Mouse (Mus musculus) midbrain, embryonic 10.5 days (tissue): ENCODE data around the gene Unc13d. TPM values are rescaled to one million over a fixed set of nuclear protein-coding genes. Genes with fewer than 3 reads are reported as not detected.
A peak's percentile ranks its signal among the peaks of the same experiment; 100 is the strongest.
"Not testable (repeated sequence)": the region's sequence is repeated elsewhere in the genome, so short reads cannot be mapped to it uniquely, and the experiment has no call there.

Source experiments
- DNase-seq: peaks from one replicate; pipeline ENCODE4 v3.0.0-alpha.2; 2017; ENCODE audit warnings: low spot score
- H3K27ac ChIP-seq: fragments of 300-500 bp; sonication (generic); replicated peaks from 2 replicates; pipeline ENCODE4 v1.5.1; 2016; ENCODE audit warnings: mild to moderate bottlenecking
- H3K27me3 ChIP-seq: fragments of 300-500 bp; sonication (generic); 2 replicates; pipeline ENCODE4 v1.6.1; 2016; ENCODE audit warnings: low read depth, mild to moderate bottlenecking; ENCODE audit not compliant: poor library complexity, severe bottlenecking
- H3K36me3 ChIP-seq: fragments of 300-500 bp; sonication (generic); 2 replicates; pipeline ENCODE4 v1.6.1; 2016; ENCODE audit warnings: mild to moderate bottlenecking, moderate library complexity
- H3K4me1 ChIP-seq: fragments of 300-500 bp; sonication (generic); 2 replicates; pipeline ENCODE4 v1.6.1; 2016
- H3K4me3 ChIP-seq: fragments of 300-500 bp; sonication (generic); 2 replicates; pipeline ENCODE4 v1.5.1; 2016; ENCODE audit warnings: mild to moderate bottlenecking, moderate library complexity
- H3K9me3 ChIP-seq: fragments of 300-500 bp; sonication (generic); replicated peaks from 2 replicates; pipeline ENCODE4 v1.6.1; 2016; ENCODE audit warnings: mild to moderate bottlenecking
- WGBS: fragments of 180-500 bp; shearing (Covaris S2); methylation state at CpG from one replicate; pipeline ENCODE4 v1.1.7; 2016; 5-methylcytosine and 5-hydroxymethylcytosine counted together
- polyA plus RNA-seq: library from polyadenylated mRNA; unstranded; fragments of >200 nt; fragmentation: Nextera tagmentation; extraction: Ambion mirVana; gene quantifications from 2 replicates; pipeline ENCODE4 v1.2.1, GENCODE M21; 2016

Unc13d gene
- polyA plus RNA-seq, 1 experiment from 2014 or later: 3.1 TPM

- no peaks in the 10 kb centered on the region for H3K9me3 ChIP-seq
- H3K4me1 ChIP-seq: peaks cover 13% of the 10 kb centered on the region
- WGBS: 59% methylated on average over 1 of the region's 1 CpGs
- H3K4me3 ChIP-seq: no peak overlapping the region
- DNase-seq: no peak
- no peak overlapping the region for H3K27ac ChIP-seq
- no peaks in the 10 kb centered on the region for H3K27me3 ChIP-seq
- peaks cover 23% of the 10 kb centered on the region for H3K36me3 ChIP-seq
Measured at GRCm38 (mm10) chr11:116019360-116019791, 58.4 kb downstream of the Unc13d start.

- H3K27ac ChIP-seq, H3K27me3 ChIP-seq, H3K9me3 ChIP-seq, H3K4me3 ChIP-seq, DNase-seq: not testable (repeated sequence)
- 90% methylated on average over 4 of the region's 4 CpGs for WGBS
- H3K4me1 ChIP-seq: peaks cover 13% of the 10 kb centered on the region
- peaks cover 23% of the 10 kb centered on the region for H3K36me3 ChIP-seq
Measured at GRCm38 (mm10) chr11:116018867-116019266, 58.9 kb downstream of the Unc13d start.

- peak; percentile 47 for DNase-seq
- peaks cover 14% of the 10 kb centered on the region for H3K4me1 ChIP-seq
Measured at GRCm38 (mm10) chr11:116018106-116018505, 59.7 kb downstream of the Unc13d start.

GRCm38 (mm10) chr11:116014821-116015220, 62.9 kb downstream of the Unc13d start:
- no peak overlapping the region for H3K4me3 ChIP-seq
- H3K36me3 ChIP-seq: peaks cover 12% of the 10 kb centered on the region
- peaks cover 38% of the 10 kb centered on the region for H3K4me1 ChIP-seq
- H3K9me3 ChIP-seq: no peaks in the 10 kb centered on the region
- H3K27me3 ChIP-seq: peaks cover 7% of the 10 kb centered on the region
- DNase-seq: no peak
- H3K27ac ChIP-seq: no peak overlapping the region
- 71% methylated on average over 8 of the region's 8 CpGs for WGBS

More at GRCm38 (mm10) chr11:116018106-116018505, 59.7 kb downstream of the Unc13d start:
- WGBS: 22% methylated on average over 6 of the region's 6 CpGs
- H3K4me3 ChIP-seq: peak overlapping the region; percentile 4; the same call in 1 of the 2 replicates
- peaks cover 4% of the 10 kb centered on the region for H3K27me3 ChIP-seq
- peaks cover 19% of the 10 kb centered on the region for H3K36me3 ChIP-seq
- H3K27ac ChIP-seq: no peak overlapping the region
- no peaks in the 10 kb centered on the region for H3K9me3 ChIP-seq

GRCm38 (mm10) chr11:116012262-116012947, 65.4 kb downstream of the Unc13d start, which contains the start of gene Galk1:
TSS of gene Galk1 (minus strand) at chr11:116012719.
- H3K9me3 ChIP-seq: no peaks in the 10 kb centered on the region
- H3K27me3 ChIP-seq: peaks cover 7% of the 10 kb centered on the region
- H3K4me3 ChIP-seq: peak within 1 kb of the TSS; percentile 69
- peaks cover 43% of the 10 kb centered on the region for H3K4me1 ChIP-seq
- peaks cover 34% of the 10 kb centered on the region for H3K36me3 ChIP-seq
- DNase-seq: peak; percentile 89
- peak within 1 kb of the TSS; percentile 88 for H3K27ac ChIP-seq
- WGBS: under 1% methylated on average over 55 of the region's 55 CpGs

Other genes starting within 250 kb of the Unc13d start
- 0.12 and 0.21 TPM in 2 replicates for gene Myo15b, start 219.6 kb downstream of the Unc13d start, polyA plus RNA-seq
- gene Smim5, start 178.0 kb downstream of the Unc13d start, polyA plus RNA-seq: 1.0 and 1.6 TPM in 2 replicates
- gene Smim6, start 165.9 kb downstream of the Unc13d start, polyA plus RNA-seq: 1.00 and 1.3 TPM in 2 replicates
- 51.9 and 52.1 TPM in 2 replicates for gene Sap30bp, start 144.7 kb downstream of the Unc13d start, polyA plus RNA-seq
- gene Recql5, start 144.5 kb downstream of the Unc13d start, polyA plus RNA-seq: 30.6 and 31.8 TPM in 2 replicates
- gene Itgb4, start 103.3 kb downstream of the Unc13d start, polyA plus RNA-seq: 0.63 and 0.67 TPM in 2 replicates
- 161 and 210 TPM in 2 replicates for gene Galk1, start 65.2 kb downstream of the Unc13d start, polyA plus RNA-seq
- 1,512 and 1,693 TPM in 2 replicates for gene H3f3b, start 50.0 kb downstream of the Unc13d start, polyA plus RNA-seq
- gene Unk, start 47.6 kb downstream of the Unc13d start, polyA plus RNA-seq: 46.4 and 52.2 TPM in 2 replicates
- 91.8 and 109 TPM in 2 replicates for gene Wbp2, start 9.0 kb upstream of the Unc13d start, polyA plus RNA-seq
- 2.7 TPM in 2 replicates for gene Trim47, start 49.2 kb upstream of the Unc13d start, polyA plus RNA-seq
- 1.4 and 1.8 TPM in 2 replicates for gene Trim65, start 53.2 kb upstream of the Unc13d start, polyA plus RNA-seq
- gene Mrpl38, start 60.9 kb upstream of the Unc13d start, polyA plus RNA-seq: 113 TPM in 2 replicates
- 58.9 and 71.0 TPM in 2 replicates for gene Fbf1, start 90.2 kb upstream of the Unc13d start, polyA plus RNA-seq
- 57.2 and 60.8 TPM in 2 replicates for gene Ten1, start 120.9 kb upstream of the Unc13d start, polyA plus RNA-seq
- gene Acox1, start 121.1 kb upstream of the Unc13d start, polyA plus RNA-seq: 21.2 and 26.3 TPM in 2 replicates
- 0.32 and 0.57 TPM in 2 replicates for gene Evpl, start 160.1 kb upstream of the Unc13d start, polyA plus RNA-seq
- 96.1 and 106 TPM in 2 replicates for gene Srp68, start 196.3 kb upstream of the Unc13d start, polyA plus RNA-seq
- 0.09 and 0.12 TPM in 2 replicates for gene Galr2, start 203.0 kb upstream of the Unc13d start, polyA plus RNA-seq
- gene Exoc7, start 229.3 kb upstream of the Unc13d start, polyA plus RNA-seq: 57.6 and 71.6 TPM in 2 replicates